Mouse (Mus musculus): Measurements from ENCODE around the gene Mfap3. TPM values are rescaled to one million over a fixed set of nuclear protein-coding genes. Genes with fewer than 3 reads are reported as not detected.

The Mfap3 gene
- 56.4 and 58.0 TPM in 2 replicates for polyA plus RNA-seq (2014; fragmentation: Nextera tagmentation; extraction: Ambion mirVana)

DNA sequence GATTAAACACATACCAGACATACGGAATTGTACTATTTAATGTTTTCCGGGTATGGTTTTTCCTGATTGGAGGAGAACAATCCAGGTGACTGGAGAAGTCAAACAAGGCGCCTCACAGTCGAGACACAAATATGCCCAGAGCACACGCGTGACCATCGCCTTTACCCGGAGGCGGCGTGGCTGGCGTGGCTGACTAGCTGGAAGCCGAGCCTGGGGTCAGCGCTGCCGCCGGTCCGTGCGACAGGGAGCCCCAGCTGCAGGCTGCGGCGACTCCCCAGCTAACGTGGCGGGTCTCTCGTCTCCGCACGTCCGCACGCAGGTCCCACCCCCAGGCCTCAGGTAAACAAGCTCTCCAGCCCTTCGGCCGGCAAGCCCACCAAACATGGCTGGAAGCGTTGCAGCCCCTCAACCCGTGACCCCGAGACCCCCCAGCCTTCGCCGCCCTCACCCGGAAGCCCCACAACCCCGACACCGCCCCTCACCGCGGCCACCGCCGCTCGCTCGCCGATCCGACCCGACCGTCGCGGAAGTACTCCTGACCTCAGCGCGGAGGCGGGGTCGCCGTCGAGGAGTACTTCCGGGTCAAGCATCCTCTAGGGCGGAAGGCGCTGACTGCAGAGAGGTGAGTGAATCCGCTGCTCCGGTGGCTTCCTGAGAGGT, at the start of gene Mfap3, which contains the start of gene Fam114a2:
Mfap3 (plus strand) TSS at position 574 of the 660 bp plus-strand sequence.
Fam114a2 (minus strand) TSS at position 527 of the 660 bp plus-strand sequence.
- H3K27ac ChIP-seq (ENCODE audit: low read depth, low read length) = peak within 1 kb of the TSS; percentile 62; the same call in 1 of the 2 replicates
- H3K9me3 ChIP-seq (ENCODE audit: control insufficient read depth, low read length) = no peaks in the 10 kb centered on the region
- peak within 1 kb of the TSS; percentile 69 for H3K4me2 ChIP-seq (ENCODE audit: low read depth)
- ATAC-seq (ENCODE audit: insufficient read depth, low FRiP score, low TSS enrichment) = peak; percentile 91
- peak within 1 kb of the TSS; percentile 91 for H3K4me3 ChIP-seq (ENCODE audit: low read depth, low read length)
- 0 out of 2 replicates have a peak, but pooled peaks cover 2% of the 10 kb centered on the region for H3K36me3 ChIP-seq (ENCODE audit: control insufficient read depth, insufficient read depth, low read length)
- H3K9ac ChIP-seq (ENCODE audit: low read length) = peak within 1 kb of the TSS; percentile 87
- WGBS = under 1% methylated on average over 55 of the region's 59 CpGs
- no peaks in the 10 kb centered on the region for H3K27me3 ChIP-seq (ENCODE audit: control insufficient read depth, insufficient read depth, low read length)
- DNase-seq (ENCODE audit: low spot score) = peak; percentile 91
- peaks cover 8% of the 10 kb centered on the region; the same call in 1 of the 2 replicates for H3K4me1 ChIP-seq (ENCODE audit: control insufficient read depth, insufficient read depth, low read length)

GRCm38 (mm10) chr11:57468706-57469105, 49.8 kb upstream of the Mfap3 start:
- Histone ChIP-seq H3K4me2 (ENCODE audit: low read depth) (no peak overlapping the region), H3K36me3 (ENCODE audit: control insufficient read depth, insufficient read depth, low read length) (no peaks in the 10 kb centered on the region), H3K4me1 (ENCODE audit: control insufficient read depth, insufficient read depth, low read length) (no peaks in the 10 kb centered on the region), H3K27ac (ENCODE audit: low read depth, low read length) (no peak overlapping the region), H3K4me3 (ENCODE audit: low read depth, low read length) (no peak overlapping the region), H3K9ac (ENCODE audit: low read length) (no peak overlapping the region), H3K27me3 (ENCODE audit: control insufficient read depth, insufficient read depth, low read length) (no peaks in the 10 kb centered on the region), H3K9me3 (ENCODE audit: control insufficient read depth, low read length) (no peaks in the 10 kb centered on the region)
- WGBS = 77% methylated on average over 4 of the region's 4 CpGs
- DNase-seq (ENCODE audit: low spot score) (no peak), ATAC-seq (ENCODE audit: insufficient read depth, low FRiP score, low TSS enrichment) (no peak)

GRCm38 (mm10) chr11:57470056-57470455, 48.4 kb upstream of the Mfap3 start:
- H3K4me3 ChIP-seq (ENCODE audit: low read depth, low read length) = no peak overlapping the region
- WGBS = 59% methylated on average over 6 of the region's 6 CpGs
- H3K9me3 ChIP-seq (ENCODE audit: control insufficient read depth, low read length) = no peaks in the 10 kb centered on the region
- ATAC-seq (ENCODE audit: insufficient read depth, low FRiP score, low TSS enrichment) (no peak), DNase-seq (ENCODE audit: low spot score) (no peak)
- no peak overlapping the region for H3K27ac ChIP-seq (ENCODE audit: low read depth, low read length)
- no peaks in the 10 kb centered on the region for H3K27me3 ChIP-seq (ENCODE audit: control insufficient read depth, insufficient read depth, low read length)
- no peaks in the 10 kb centered on the region for H3K36me3 ChIP-seq (ENCODE audit: control insufficient read depth, insufficient read depth, low read length)
- H3K4me1 ChIP-seq (ENCODE audit: control insufficient read depth, insufficient read depth, low read length) = no peaks in the 10 kb centered on the region
- H3K9ac ChIP-seq (ENCODE audit: low read length) = no peak overlapping the region
- no peak overlapping the region for H3K4me2 ChIP-seq (ENCODE audit: low read depth)

GRCm38 (mm10) chr11:57470979-57471378, 47.5 kb upstream of the Mfap3 start:
- Histone ChIP-seq H3K4me2 (ENCODE audit: low read depth) (no peak overlapping the region), H3K9ac (ENCODE audit: low read length) (no peak overlapping the region), H3K27me3 (ENCODE audit: control insufficient read depth, insufficient read depth, low read length) (no peaks in the 10 kb centered on the region), H3K27ac (ENCODE audit: low read depth, low read length) (no peak overlapping the region), H3K4me3 (ENCODE audit: low read depth, low read length) (no peak overlapping the region), H3K9me3 (ENCODE audit: control insufficient read depth, low read length) (no peaks in the 10 kb centered on the region), H3K36me3 (ENCODE audit: control insufficient read depth, insufficient read depth, low read length) (no peaks in the 10 kb centered on the region), H3K4me1 (ENCODE audit: control insufficient read depth, insufficient read depth, low read length) (no peaks in the 10 kb centered on the region)
- 92% methylated on average over 7 of the region's 7 CpGs for WGBS
- no peak for ATAC-seq (ENCODE audit: insufficient read depth, low FRiP score, low TSS enrichment)
- no peak for DNase-seq (ENCODE audit: low spot score)

DNA sequence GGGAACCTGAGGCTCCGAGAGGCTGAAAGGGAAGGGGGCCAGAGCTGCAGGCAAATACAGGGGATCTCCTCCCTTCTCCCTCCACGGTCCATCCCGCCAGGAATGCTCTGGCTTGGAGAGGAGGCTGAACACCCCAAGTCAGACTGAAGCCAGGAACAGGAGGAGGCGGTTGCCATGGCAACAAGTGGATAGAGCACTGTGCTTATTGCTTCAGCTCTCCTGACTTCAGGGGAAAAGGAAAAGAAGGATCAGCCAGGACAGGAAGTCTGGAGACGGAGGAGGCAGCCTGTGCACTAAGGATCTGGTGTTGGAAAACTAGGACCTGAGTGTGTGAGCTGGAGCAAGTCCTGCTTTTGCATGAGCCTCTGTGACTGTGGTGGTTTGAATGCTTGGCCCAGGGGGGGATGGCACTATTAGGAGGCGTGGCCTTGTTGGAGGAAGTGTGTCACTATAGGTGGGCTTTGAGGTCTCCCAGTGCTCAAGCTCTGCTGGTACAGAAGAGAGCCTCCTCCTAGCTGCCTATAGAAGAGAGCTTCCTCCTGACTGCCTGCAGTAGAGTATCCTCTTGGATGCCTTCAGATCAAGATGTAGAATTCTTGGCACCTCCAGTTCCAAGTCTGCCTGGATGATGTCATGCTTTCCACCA, 44.0 kb upstream of the Mfap3 start:
- Histone ChIP-seq H3K4me2 (ENCODE audit: low read depth) (no peak overlapping the region), H3K27ac (ENCODE audit: low read depth, low read length) (no peak overlapping the region), H3K4me3 (ENCODE audit: low read depth, low read length) (no peak overlapping the region), H3K9me3 (ENCODE audit: control insufficient read depth, low read length) (no peaks in the 10 kb centered on the region), H3K36me3 (ENCODE audit: control insufficient read depth, insufficient read depth, low read length) (no peaks in the 10 kb centered on the region), H3K9ac (ENCODE audit: low read length) (no peak overlapping the region), H3K4me1 (ENCODE audit: control insufficient read depth, insufficient read depth, low read length) (no peaks in the 10 kb centered on the region), H3K27me3 (ENCODE audit: control insufficient read depth, insufficient read depth, low read length) (no peaks in the 10 kb centered on the region)
- DNase-seq (ENCODE audit: low spot score) (no peak), ATAC-seq (ENCODE audit: insufficient read depth, low FRiP score, low TSS enrichment) (no peak)
- 80% methylated on average over 6 of the region's 6 CpGs for WGBS

- DNase-seq (ENCODE audit: low spot score) (peak; percentile 49), ATAC-seq (ENCODE audit: insufficient read depth, low FRiP score, low TSS enrichment) (no peak)
- Histone ChIP-seq H3K9me3 (ENCODE audit: control insufficient read depth, low read length) (no peaks in the 10 kb centered on the region), H3K4me1 (ENCODE audit: control insufficient read depth, insufficient read depth, low read length) (no peaks in the 10 kb centered on the region), H3K4me3 (ENCODE audit: low read depth, low read length) (no peak overlapping the region), H3K27me3 (ENCODE audit: control insufficient read depth, insufficient read depth, low read length) (no peaks in the 10 kb centered on the region), H3K27ac (ENCODE audit: low read depth, low read length) (no peak overlapping the region), H3K9ac (ENCODE audit: low read length) (no peak overlapping the region), H3K4me2 (ENCODE audit: low read depth) (no peak overlapping the region), H3K36me3 (ENCODE audit: control insufficient read depth, insufficient read depth, low read length) (no peaks in the 10 kb centered on the region)
- WGBS = 58% methylated on average over 6 of the region's 6 CpGs
Observed at GRCm38 (mm10) chr11:57475119-57475518, 43.3 kb upstream of the Mfap3 start.

GRCm38 (mm10) chr11:57478077-57478476, 40.4 kb upstream of the Mfap3 start:
- H3K4me3 ChIP-seq (ENCODE audit: low read depth, low read length) = no peak overlapping the region
- 0 out of 2 replicates have a peak overlapping the region, but pooled peaks have one; percentile 44 for H3K27ac ChIP-seq (ENCODE audit: low read depth, low read length)
- H3K27me3 ChIP-seq (ENCODE audit: control insufficient read depth, insufficient read depth, low read length) = no peaks in the 10 kb centered on the region
- H3K9ac ChIP-seq (ENCODE audit: low read length) = no peak overlapping the region
- DNase-seq (ENCODE audit: low spot score) (no peak), ATAC-seq (ENCODE audit: insufficient read depth, low FRiP score, low TSS enrichment) (peak; percentile 61; the same call in 1 of the 2 replicates)
- H3K4me2 ChIP-seq (ENCODE audit: low read depth) = no peak overlapping the region
- WGBS = 71% methylated on average over 5 of the region's 5 CpGs
- no peaks in the 10 kb centered on the region for H3K9me3 ChIP-seq (ENCODE audit: control insufficient read depth, low read length)
- peaks cover 3% of the 10 kb centered on the region for H3K36me3 ChIP-seq (ENCODE audit: control insufficient read depth, insufficient read depth, low read length)
- no peaks in the 10 kb centered on the region for H3K4me1 ChIP-seq (ENCODE audit: control insufficient read depth, insufficient read depth, low read length)

GRCm38 (mm10) chr11:57488436-57488835, 30.0 kb upstream of the Mfap3 start:
- Histone ChIP-seq H3K27me3 (ENCODE audit: control insufficient read depth, insufficient read depth, low read length) (no peaks in the 10 kb centered on the region), H3K36me3 (ENCODE audit: control insufficient read depth, insufficient read depth, low read length) (peaks cover 7% of the 10 kb centered on the region), H3K9me3 (ENCODE audit: control insufficient read depth, low read length) (no peaks in the 10 kb centered on the region), H3K4me2 (ENCODE audit: low read depth) (no peak overlapping the region), H3K4me1 (ENCODE audit: control insufficient read depth, insufficient read depth, low read length) (no peaks in the 10 kb centered on the region), H3K4me3 (ENCODE audit: low read depth, low read length) (no peak overlapping the region), H3K27ac (ENCODE audit: low read depth, low read length) (no peak overlapping the region), H3K9ac (ENCODE audit: low read length) (no peak overlapping the region)
- DNase-seq (ENCODE audit: low spot score) = no peak
- no peak for ATAC-seq (ENCODE audit: insufficient read depth, low FRiP score, low TSS enrichment)
- 86% methylated on average over 5 of the region's 5 CpGs for WGBS
